Mouse (Mus musculus) E14TG2a.4 (cell line): Measurements from ENCODE around the gene Rnf38.

ENCODE experiments used
- CTCF ChIP-seq: conservative IDR thresholded peaks from 2 replicates; pipeline ENCODE4 v1.5.1; 2014; ENCODE audit warnings: low read length
- NANOG ChIP-seq: IDR thresholded peaks from 2 replicates; pipeline ENCODE4 v1.6.1; 2014; ENCODE audit warnings: borderline replicate concordance, low read length, mixed read lengths
- POU5F1 ChIP-seq: IDR thresholded peaks from 2 replicates; pipeline ENCODE4 v1.6.1; 2014; ENCODE audit warnings: low read length, borderline replicate concordance

GRCm38 (mm10) chr4:44249705-44250104, 16.1 kb upstream of the Rnf38 start:
- TF ChIP-seq CTCF: no peak
- TF ChIP-seq POU5F1: no peak
- no peak for TF ChIP-seq NANOG
